Mouse (Mus musculus) midbrain, embryonic 16.5 days (tissue): ENCODE data around the gene Ctnnd2. TPM values are rescaled to one million over a fixed set of nuclear protein-coding genes. Genes with fewer than 3 reads are reported as not detected.

ENCODE experiments used
- ATAC-seq: fragments of 200-750 bp; cut with Nextera tagmentation; 2 replicates; pipeline ENCODE4 v1.8.0; 2017; ENCODE audit warnings: moderate TSS enrichment
- H3K27ac ChIP-seq: fragments of 300-500 bp; sonication (generic); 2 replicates; pipeline ENCODE4 v1.5.1; 2014; ENCODE audit warnings: mild to moderate bottlenecking, low read length, mixed read lengths
- H3K27me3 ChIP-seq: fragments of 300-500 bp; sonication (generic); 2 replicates; pipeline ENCODE4 v1.6.1; 2014; ENCODE audit warnings: low read depth, low read length, mixed read lengths; ENCODE audit not compliant: control insufficient read depth, insufficient read depth
- H3K36me3 ChIP-seq: fragments of 300-500 bp; sonication (generic); 2 replicates; pipeline ENCODE4 v1.6.1; 2014; ENCODE audit warnings: mild to moderate bottlenecking, low read length, moderate library complexity, mixed read lengths; ENCODE audit not compliant: control insufficient read depth, insufficient read depth
- H3K4me1 ChIP-seq: fragments of 300-500 bp; sonication (generic); 2 replicates; pipeline ENCODE4 v1.6.1; 2014; ENCODE audit warnings: mild to moderate bottlenecking, low read length, mixed read lengths; ENCODE audit not compliant: control insufficient read depth, insufficient read depth
- H3K4me2 ChIP-seq: fragments of 300-500 bp; sonication (generic); 2 replicates; pipeline ENCODE4 v1.6.1; 2014; ENCODE audit warnings: mild to moderate bottlenecking, low read length, mixed read lengths
- H3K4me3 ChIP-seq: fragments of 300-500 bp; sonication (generic); 2 replicates; pipeline ENCODE4 v1.5.1; 2014; ENCODE audit warnings: low read depth, mild to moderate bottlenecking, low read length, moderate library complexity, mixed read lengths
- H3K9ac ChIP-seq: fragments of 300-500 bp; sonication (generic); 2 replicates; pipeline ENCODE4 v1.6.1; 2014; ENCODE audit warnings: low read depth, low read length, mixed read lengths
- H3K9me3 ChIP-seq: fragments of 300-500 bp; sonication (generic); replicated peaks from 2 replicates; pipeline ENCODE4 v1.6.1; 2014; ENCODE audit warnings: mild to moderate bottlenecking, low read length, mixed read lengths; ENCODE audit not compliant: control insufficient read depth, poor library complexity, severe bottlenecking
- WGBS: fragments of 180-500 bp; shearing (Covaris S2); extraction: QIAGEN DNeasy Blood & Tissue Kit; methylation state at CpG from one replicate; pipeline ENCODE4 v1.1.7; 2014; 5-methylcytosine and 5-hydroxymethylcytosine counted together
- polyA plus RNA-seq: library from polyadenylated mRNA; unstranded; fragments of >200 nt; fragmentation: Nextera tagmentation; extraction: Ambion mirVana; gene quantifications from 2 replicates; pipeline ENCODE4 v1.2.1, GENCODE M21; 2015

The Ctnnd2 gene
- polyA plus RNA-seq, 1 experiment from 2014 or later: 62.8 TPM

GRCm38 (mm10) chr15:30701592-30701991 lies 529.2 kb downstream of the Ctnnd2 start:
- 0 out of 2 replicates have a peak, but pooled peaks cover 2% of the 10 kb centered on the region for H3K4me1 ChIP-seq
- H3K36me3 ChIP-seq: no peaks in the 10 kb centered on the region
- 88% methylated on average over 5 of the region's 5 CpGs for WGBS
- no peak overlapping the region for H3K4me2 ChIP-seq
- H3K4me3 ChIP-seq: no peak overlapping the region
- no peak for ATAC-seq
- H3K9me3 ChIP-seq: no peaks in the 10 kb centered on the region; the same call in 1 of the 2 replicates
- no peaks in the 10 kb centered on the region for H3K27me3 ChIP-seq
- H3K27ac ChIP-seq: no peak overlapping the region
- H3K9ac ChIP-seq: no peak overlapping the region

- H3K27me3 ChIP-seq: no peaks in the 10 kb centered on the region
- H3K4me1 ChIP-seq: peaks cover 16% of the 10 kb centered on the region
- WGBS: 75% methylated on average over 10 of the region's 10 CpGs
- H3K4me2 ChIP-seq: no peak overlapping the region
- no peak overlapping the region for H3K9ac ChIP-seq
- ATAC-seq: peak; percentile 63; the same call in 1 of the 2 replicates
- no peak overlapping the region for H3K4me3 ChIP-seq
- H3K27ac ChIP-seq: peak overlapping the region; percentile 10; the same call in 1 of the 2 replicates
- no peaks in the 10 kb centered on the region for H3K9me3 ChIP-seq
- no peaks in the 10 kb centered on the region for H3K36me3 ChIP-seq
Observed at GRCm38 (mm10) chr15:30709026-30709753, 536.8 kb downstream of the Ctnnd2 start.

GRCm38 (mm10) chr15:30709754-30710105 lies 537.3 kb downstream of the Ctnnd2 start:
- H3K4me1 ChIP-seq: peaks cover 16% of the 10 kb centered on the region
- no peak overlapping the region for H3K4me3 ChIP-seq
- no peaks in the 10 kb centered on the region for H3K36me3 ChIP-seq
- H3K9me3 ChIP-seq: no peaks in the 10 kb centered on the region
- 74% methylated on average over 2 of the region's 2 CpGs for WGBS
- no peaks in the 10 kb centered on the region for H3K27me3 ChIP-seq
- H3K9ac ChIP-seq: no peak overlapping the region
- ATAC-seq: no peak
- H3K27ac ChIP-seq: no peak overlapping the region
- H3K4me2 ChIP-seq: no peak overlapping the region

- Histone ChIP-seq H3K4me3 (no peak overlapping the region), H3K36me3 (no peaks in the 10 kb centered on the region), H3K9ac (no peak overlapping the region), H3K27me3 (no peaks in the 10 kb centered on the region), H3K27ac (no peak overlapping the region), H3K4me2 (no peak overlapping the region), H3K4me1 (peaks cover 5% of the 10 kb centered on the region), H3K9me3 (no peaks in the 10 kb centered on the region)
- ATAC-seq: no peak
- WGBS: 97% methylated on average over 2 of the region's 2 CpGs
Observed at GRCm38 (mm10) chr15:30714823-30715222, 542.4 kb downstream of the Ctnnd2 start.

GRCm38 (mm10) chr15:30718811-30719210 lies 546.4 kb downstream of the Ctnnd2 start:
- Histone ChIP-seq H3K4me1 (no peaks in the 10 kb centered on the region), H3K27me3 (no peaks in the 10 kb centered on the region), H3K9ac (no peak overlapping the region), H3K36me3 (no peaks in the 10 kb centered on the region), H3K4me2 (no peak overlapping the region), H3K27ac (no peak overlapping the region), H3K4me3 (no peak overlapping the region), H3K9me3 (no peaks in the 10 kb centered on the region)
- WGBS: 82% methylated on average over 3 of the region's 3 CpGs
- no peak for ATAC-seq

- Histone ChIP-seq H3K9ac (no peak overlapping the region), H3K27me3 (no peaks in the 10 kb centered on the region), H3K4me1 (no peaks in the 10 kb centered on the region), H3K36me3 (no peaks in the 10 kb centered on the region), H3K27ac (no peak overlapping the region), H3K4me2 (no peak overlapping the region), H3K4me3 (no peak overlapping the region), H3K9me3 (no peaks in the 10 kb centered on the region)
- ATAC-seq: no peak
- whole genome bisulfite sequencing: 77% methylated on average over 2 of the region's 2 CpGs
Observed at GRCm38 (mm10) chr15:30719226-30719625, 546.8 kb downstream of the Ctnnd2 start.

GRCm38 (mm10) chr15:30721098-30721497 lies 548.7 kb downstream of the Ctnnd2 start:
- WGBS: 28% methylated on average over 2 of the region's 2 CpGs
- no peaks in the 10 kb centered on the region for H3K27me3 ChIP-seq
- no peak for ATAC-seq

GRCm38 (mm10) chr15:30726066-30726465 lies 553.7 kb downstream of the Ctnnd2 start:
- ATAC-seq: no peak

More at GRCm38 (mm10) chr15:30721098-30721497, 548.7 kb downstream of the Ctnnd2 start:
- no peak overlapping the region for H3K4me3 ChIP-seq
- no peaks in the 10 kb centered on the region for H3K36me3 ChIP-seq
- no peak overlapping the region for H3K4me2 ChIP-seq
- no peaks in the 10 kb centered on the region; the same call in 1 of the 2 replicates for H3K4me1 ChIP-seq
- no peaks in the 10 kb centered on the region for H3K9me3 ChIP-seq
- no peak overlapping the region for H3K9ac ChIP-seq
- H3K27ac ChIP-seq: no peak overlapping the region

GRCm38 (mm10) chr15:30738178-30738577 lies 565.8 kb downstream of the Ctnnd2 start:
- H3K27me3 ChIP-seq: no peaks in the 10 kb centered on the region
- no peak overlapping the region for H3K27ac ChIP-seq
- no peak overlapping the region for H3K4me3 ChIP-seq
- H3K9me3 ChIP-seq: no peaks in the 10 kb centered on the region
- no peak for ATAC-seq
- H3K4me1 ChIP-seq: peaks cover 10% of the 10 kb centered on the region; the same call in 1 of the 2 replicates
- no peak overlapping the region for H3K4me2 ChIP-seq
- no peak overlapping the region for H3K9ac ChIP-seq
- 22% methylated on average over 4 of the region's 4 CpGs for WGBS
- H3K36me3 ChIP-seq: no peaks in the 10 kb centered on the region

More at GRCm38 (mm10) chr15:30726066-30726465, 553.7 kb downstream of the Ctnnd2 start:
- H3K27me3 ChIP-seq: no peaks in the 10 kb centered on the region
- H3K4me2 ChIP-seq: no peak overlapping the region
- H3K4me3 ChIP-seq: no peak overlapping the region
- H3K27ac ChIP-seq: 0 out of 2 replicates have a peak overlapping the region, but pooled peaks have one; percentile 17
- H3K36me3 ChIP-seq: no peaks in the 10 kb centered on the region
- H3K9me3 ChIP-seq: no peaks in the 10 kb centered on the region
- H3K9ac ChIP-seq: no peak overlapping the region
- 69% methylated on average over 5 of the region's 5 CpGs for WGBS
- H3K4me1 ChIP-seq: no peaks in the 10 kb centered on the region; the same call in 1 of the 2 replicates
